Mouse (Mus musculus) heart, postnatal 0 days (tissue): ENCODE measurements around the gene Zmiz2. TPM values are rescaled to one million over a fixed set of nuclear protein-coding genes. Genes with fewer than 3 reads are reported as not detected.
"Not testable (repeated sequence)": the region's sequence is repeated elsewhere in the genome, so short reads cannot be mapped to it uniquely, and the experiment has no call there.

ENCODE experiments used
- ATAC-seq: fragments of 200-750 bp; cut with Nextera tagmentation; 2 replicates; pipeline ENCODE4 v1.8.0; 2017; ENCODE audit warnings: low read depth, moderate number of reproducible peaks, moderate library complexity; ENCODE audit not compliant: insufficient read depth
- DNase-seq: peaks from one replicate; pipeline ENCODE4 v3.0.0-alpha.2; 2016; ENCODE audit warnings: low spot score
- H3K27ac ChIP-seq: fragments of 300-500 bp; sonication (generic); 2 replicates; pipeline ENCODE4 v1.5.1; 2014; ENCODE audit warnings: low read depth, mild to moderate bottlenecking
- H3K27me3 ChIP-seq: fragments of 300-500 bp; sonication (generic); 2 replicates; pipeline ENCODE4 v1.6.1; 2014; ENCODE audit warnings: low read length, mixed read lengths; ENCODE audit not compliant: control insufficient read depth, insufficient read depth
- H3K36me3 ChIP-seq: fragments of 300-500 bp; sonication (generic); replicated peaks from 2 replicates; pipeline ENCODE4 v1.6.1; 2014; ENCODE audit warnings: low read length, mixed read lengths; ENCODE audit not compliant: control insufficient read depth, insufficient read depth
- H3K4me1 ChIP-seq: fragments of 300-500 bp; sonication (generic); 2 replicates; pipeline ENCODE4 v1.6.1; 2014; ENCODE audit warnings: antibody characterized with exemption; ENCODE audit not compliant: control insufficient read depth, insufficient read depth
- H3K4me2 ChIP-seq: fragments of 300-500 bp; sonication (generic); 2 replicates; pipeline ENCODE4 v1.6.1; 2014; ENCODE audit warnings: low read depth, mild to moderate bottlenecking, low read length, moderate library complexity
- H3K4me3 ChIP-seq: fragments of 300-500 bp; sonication (generic); 2 replicates; pipeline ENCODE4 v1.5.1; 2014; ENCODE audit warnings: low read depth, low read length
- H3K9ac ChIP-seq: fragments of 300-500 bp; sonication (generic); replicated peaks from 2 replicates; pipeline ENCODE4 v1.6.1; 2014; ENCODE audit warnings: low read depth, low read length, mixed read lengths
- H3K9me3 ChIP-seq: fragments of 300-500 bp; sonication (generic); replicated peaks from 2 replicates; pipeline ENCODE4 v1.6.1; 2016; ENCODE audit warnings: low read length; ENCODE audit not compliant: control insufficient read depth
- CTCF ChIP-seq: IDR thresholded peaks from 2 replicates; pipeline ENCODE4 v1.5.1; 2016; ENCODE audit warnings: antibody characterized with exemption, control low read depth, low read depth
- EP300 ChIP-seq: IDR thresholded peaks from 2 replicates; pipeline ENCODE4 v1.6.1; 2016; ENCODE audit warnings: antibody characterized with exemption, low read depth
- WGBS: fragments of 180-500 bp; shearing (Covaris S2); extraction: QIAGEN DNeasy Blood & Tissue Kit; methylation state at CpG from one replicate; pipeline ENCODE4 v1.1.7; 2014; 5-methylcytosine and 5-hydroxymethylcytosine counted together
- polyA plus RNA-seq: library from polyadenylated mRNA; unstranded; fragments of >200 nt; fragmentation: Nextera tagmentation; extraction: Ambion mirVana; gene quantifications from 2 replicates; pipeline ENCODE4 v1.2.1, GENCODE M21; 2015
- total RNA-seq: library from RNA; depleted of rRNA; stranded (reverse); fragments of >200 nt; gene quantifications from 2 replicates; pipeline ENCODE4 v1.2.3, GENCODE M21; 2014; ENCODE audit warnings: low replicate concordance

The Zmiz2 gene
- total and polyA plus RNA-seq, 2 experiments from 2014 or later, result 6.9 to 45.4 TPM

DNA sequence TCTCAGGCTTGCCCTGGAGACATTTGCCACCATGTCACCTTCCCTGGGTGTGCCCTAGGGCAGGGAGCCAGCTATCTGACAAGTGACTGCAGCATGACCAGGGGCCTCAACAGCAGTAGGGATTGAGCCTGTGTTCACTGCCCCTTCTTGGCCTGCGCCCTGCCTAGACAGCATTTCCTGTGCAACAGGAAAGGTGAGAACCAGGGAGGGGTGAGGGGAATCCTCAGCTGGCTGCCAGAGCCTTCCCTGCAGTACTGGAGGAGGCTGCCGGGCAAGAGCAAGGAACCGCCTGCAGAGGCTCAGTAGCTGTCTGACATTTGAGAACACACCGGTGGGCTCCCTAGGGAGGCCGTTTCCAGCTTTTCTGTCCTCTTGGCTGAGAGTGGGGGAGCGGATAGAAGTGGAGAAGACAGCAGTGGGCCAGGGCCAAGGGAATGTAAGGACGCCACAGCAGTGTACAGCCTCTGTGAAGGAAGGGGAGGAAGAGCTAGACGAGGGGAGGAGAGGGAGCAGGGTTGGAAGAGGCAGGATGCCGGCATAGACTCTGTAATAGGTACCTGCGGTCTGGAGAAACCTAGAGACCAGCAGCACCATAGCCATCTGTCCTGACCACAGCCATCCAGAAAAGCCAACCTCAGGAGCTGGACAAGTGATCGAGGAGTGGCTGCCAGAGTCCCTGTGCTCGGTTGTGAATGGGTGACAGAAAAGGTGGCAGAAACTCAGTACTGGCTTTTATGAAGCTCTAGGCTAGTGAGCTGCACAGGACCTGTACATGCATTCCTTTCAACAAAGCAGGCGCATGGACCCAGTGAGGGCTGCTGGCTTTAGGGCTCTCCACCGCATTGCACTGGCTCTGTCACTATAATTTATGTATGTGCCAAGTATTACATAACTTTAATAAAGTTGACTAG is 17.6 kb downstream of the Zmiz2 start:
- peak; percentile 59 for ATAC-seq
- Histone ChIP-seq H3K9me3 (no peaks in the 10 kb centered on the region), H3K27ac (peak overlapping the region; percentile 91), H3K4me3 (no peak overlapping the region), H3K36me3 (peaks cover 41% of the 10 kb centered on the region), H3K9ac (peak overlapping the region; percentile 1; the same call in 1 of the 2 replicates), H3K4me2 (peak overlapping the region; percentile 6; the same call in 1 of the 2 replicates), H3K27me3 (no peaks in the 10 kb centered on the region), H3K4me1 (peaks cover 34% of the 10 kb centered on the region)
- TF ChIP-seq CTCF (no peak), EP300 (peak; percentile 73; the same call in 1 of the 2 replicates)
- 22% methylated on average over 14 of the region's 14 CpGs for WGBS
- peak; percentile 87 for DNase-seq

DNA sequence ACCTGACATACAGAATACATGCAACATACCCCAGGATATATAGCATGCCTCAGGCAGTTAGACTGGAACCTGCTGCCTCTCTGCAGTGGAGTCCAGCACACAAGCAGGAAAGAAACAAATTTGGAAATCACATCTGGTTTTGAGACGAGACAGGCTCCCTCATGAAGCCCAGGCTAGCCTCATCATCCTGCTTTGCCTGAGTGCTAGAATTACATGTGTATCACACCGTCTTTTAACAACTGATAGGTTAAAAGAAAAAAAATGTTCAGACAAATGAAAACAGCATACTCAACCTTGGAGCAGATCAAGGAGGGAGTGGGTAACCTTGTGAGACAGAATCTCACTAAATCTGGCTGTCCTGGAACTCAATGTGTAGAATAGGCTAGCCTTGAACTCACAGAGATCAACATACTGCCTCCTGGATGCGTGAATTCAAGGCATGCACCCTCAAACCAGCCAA is 18.3 kb downstream of the Zmiz2 start:
- no peak overlapping the region for H3K9ac ChIP-seq
- peak overlapping the region; percentile 91 for H3K27ac ChIP-seq

DNA sequence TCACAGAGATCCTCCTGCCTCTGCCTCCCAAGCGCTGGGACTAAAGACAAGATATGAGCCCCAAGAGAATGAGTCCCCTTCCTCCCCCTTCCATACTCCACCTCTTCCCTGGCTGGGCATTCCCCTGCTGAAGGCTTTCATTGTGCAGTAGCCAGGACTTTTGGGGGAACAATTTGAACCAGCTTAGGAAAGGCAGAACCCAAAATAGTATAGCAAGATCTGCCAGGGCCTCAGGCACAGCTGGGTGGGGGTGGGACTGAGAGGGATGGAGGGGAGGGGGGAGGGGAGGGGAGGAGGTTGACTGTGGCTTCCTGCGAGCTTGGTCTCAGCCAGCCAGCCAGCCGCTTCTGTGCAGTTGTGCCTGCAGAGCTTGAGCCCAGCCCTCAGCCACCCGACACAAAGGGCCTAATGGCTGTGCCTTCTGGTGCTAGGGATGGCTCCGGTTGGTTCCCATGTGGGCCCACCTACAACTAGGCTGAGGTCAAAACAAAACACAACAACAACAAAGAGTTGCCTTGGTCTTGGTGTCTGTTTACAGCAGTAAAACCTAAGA is 21.3 kb downstream of the Zmiz2 start:
- peak overlapping the region; percentile 49 for H3K27ac ChIP-seq
- ATAC-seq, result no peak; the same call in 1 of the 2 replicates
- H3K9ac ChIP-seq, result no peak overlapping the region

More for the DNA sequence above, 18.3 kb downstream of the Zmiz2 start:
- Histone ChIP-seq H3K36me3 (peaks cover 34% of the 10 kb centered on the region), H3K27me3 (no peaks in the 10 kb centered on the region), H3K4me1 (peaks cover 34% of the 10 kb centered on the region), H3K4me3 (no peak overlapping the region), H3K9me3 (no peaks in the 10 kb centered on the region), H3K4me2 (no peak overlapping the region)
- ATAC-seq, result no peak
- no peak for DNase-seq
- TF ChIP-seq CTCF (no peak), EP300 (no peak)
- 81% methylated on average over 3 of the region's 3 CpGs for WGBS

DNA sequence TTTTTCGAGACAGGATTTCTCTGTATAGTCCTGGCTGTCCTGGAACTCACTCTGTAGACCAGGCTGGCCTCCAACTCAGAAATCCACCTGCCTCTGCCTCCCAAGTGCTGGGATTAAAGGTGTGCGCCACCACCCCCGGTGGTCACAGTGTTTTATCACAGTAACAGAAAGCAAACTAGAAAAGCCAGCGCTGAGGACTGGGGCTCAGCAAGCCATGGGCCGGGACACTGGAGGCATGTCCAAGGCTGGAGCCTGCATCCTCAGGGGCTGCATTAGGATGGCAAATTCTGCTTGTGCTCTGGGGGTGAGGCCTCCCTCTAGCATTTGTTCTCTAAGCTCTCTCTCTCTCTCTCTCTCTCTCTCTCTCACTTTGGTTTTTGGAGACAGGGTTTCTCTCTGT is 21.9 kb downstream of the Zmiz2 start:
- DNase-seq, ATAC-seq, H3K9ac ChIP-seq, H3K27ac ChIP-seq, H3K4me2 ChIP-seq, H3K36me3 ChIP-seq, H3K27me3 ChIP-seq, H3K4me3 ChIP-seq, H3K9me3 ChIP-seq: not testable (repeated sequence)
- peaks cover 17% of the 10 kb centered on the region for H3K4me1 ChIP-seq
- WGBS, result 83% methylated on average over 5 of the region's 5 CpGs

More for the DNA sequence above, 21.3 kb downstream of the Zmiz2 start:
- Histone ChIP-seq H3K36me3 (peaks cover 7% of the 10 kb centered on the region; the same call in 1 of the 2 replicates), H3K4me2 (no peak overlapping the region), H3K9me3 (no peaks in the 10 kb centered on the region), H3K27me3 (no peaks in the 10 kb centered on the region), H3K4me1 (peaks cover 23% of the 10 kb centered on the region), H3K4me3 (no peak overlapping the region)
- WGBS, result 43% methylated on average over 5 of the region's 5 CpGs
- TF ChIP-seq EP300 (no peak), CTCF (no peak)
- no peak for DNase-seq

DNA sequence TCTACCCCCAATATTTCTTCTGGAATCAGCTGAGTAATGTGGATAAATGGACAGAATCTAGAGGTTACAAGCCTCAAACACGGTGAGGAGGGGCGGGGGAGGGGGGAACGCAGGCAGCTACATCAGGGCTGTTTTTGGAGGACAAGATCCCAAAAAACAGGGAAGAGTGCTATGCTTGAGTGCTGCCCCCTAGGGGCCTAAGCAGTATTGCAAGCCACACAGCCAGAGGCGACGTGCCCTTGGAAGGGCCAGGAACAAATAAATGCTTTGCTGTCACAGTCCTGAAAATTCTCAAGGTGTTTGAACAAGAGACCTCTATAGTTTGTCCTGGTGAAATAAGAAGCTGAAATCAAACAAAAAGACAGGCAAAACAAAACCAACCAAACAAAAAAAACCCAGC is 22.8 kb downstream of the Zmiz2 start:
- DNase-seq (peak; percentile 62), ATAC-seq (no peak)
- Histone ChIP-seq H3K27me3 (no peaks in the 10 kb centered on the region), H3K4me2 (no peak overlapping the region), H3K36me3 (no peaks in the 10 kb centered on the region), H3K9ac (no peak overlapping the region), H3K27ac (0 out of 2 replicates have a peak overlapping the region, but pooled peaks have one; percentile 5), H3K4me1 (peaks cover 7% of the 10 kb centered on the region), H3K9me3 (no peaks in the 10 kb centered on the region), H3K4me3 (no peak overlapping the region)
- WGBS, result 6% methylated on average over 5 of the region's 5 CpGs
- TF ChIP-seq CTCF (peak; percentile 86), EP300 (no peak)
